Mouse (Mus musculus) thymus, postnatal 4 days (tissue): ENCODE measurements around the gene Clec4f.

Source experiments
- DNase-seq: peaks from one replicate; pipeline ENCODE4 v3.0.0; 2021

Gene Clec4f

GRCm38 (mm10) chr6:83626781-83627180, 29.2 kb downstream of the Clec4f start:
- DNase-seq: peak; percentile 51

- DNase-seq: no peak
Measured at GRCm38 (mm10) chr6:83619955-83620354, 36.0 kb downstream of the Clec4f start.

- DNase-seq: no peak
Measured at GRCm38 (mm10) chr6:83617581-83618335, 38.2 kb downstream of the Clec4f start.

GRCm38 (mm10) chr6:83616512-83616911, 39.5 kb downstream of the Clec4f start:
- DNase-seq: peak; percentile 60

GRCm38 (mm10) chr6:83614469-83614868, 41.5 kb downstream of the Clec4f start:
- DNase-seq: no peak

GRCm38 (mm10) chr6:83612976-83613375, 43.0 kb downstream of the Clec4f start:
- no peak for DNase-seq

- no peak for DNase-seq
Measured at GRCm38 (mm10) chr6:83599636-83600174, 56.3 kb downstream of the Clec4f start.

- DNase-seq: peak; percentile 29
Measured at GRCm38 (mm10) chr6:83599060-83599550, 56.9 kb downstream of the Clec4f start.

GRCm38 (mm10) chr6:83598646-83599045, 57.3 kb downstream of the Clec4f start:
- peak; percentile 83 for DNase-seq

- DNase-seq: no peak
Measured at GRCm38 (mm10) chr6:83597988-83598387, 58.0 kb downstream of the Clec4f start.

- DNase-seq: no peak
Measured at GRCm38 (mm10) chr6:83595035-83595434, 61.0 kb downstream of the Clec4f start.
